Mouse (Mus musculus) myocyte (in vitro differentiated cells): ENCODE results near the gene Card14.

Source experiments
- CEBPB ChIP-seq: IDR thresholded peaks from 2 replicates; pipeline ENCODE4 v1.6.1; 2011; ENCODE audit warnings: mild to moderate bottlenecking, moderate library complexity; ENCODE audit not compliant: poor library complexity, insufficient read depth, severe bottlenecking
- MAX ChIP-seq: IDR thresholded peaks from one replicate; pipeline ENCODE4 v1.6.1; 2011; ENCODE audit warnings: low read depth, mild to moderate bottlenecking, control low read depth
- POLR2A ChIP-seq: IDR thresholded peaks from one replicate; pipeline ENCODE4 v1.6.1; 2011; ENCODE audit warnings: low read depth, mild to moderate bottlenecking, control low read depth, moderate library complexity; ENCODE audit not compliant: insufficient read length
- POLR2AphosphoS2 ChIP-seq: IDR thresholded peaks from one replicate; pipeline ENCODE4 v1.6.1; 2011; ENCODE audit warnings: low read depth, control low read depth; ENCODE audit not compliant: insufficient read length

DNA sequence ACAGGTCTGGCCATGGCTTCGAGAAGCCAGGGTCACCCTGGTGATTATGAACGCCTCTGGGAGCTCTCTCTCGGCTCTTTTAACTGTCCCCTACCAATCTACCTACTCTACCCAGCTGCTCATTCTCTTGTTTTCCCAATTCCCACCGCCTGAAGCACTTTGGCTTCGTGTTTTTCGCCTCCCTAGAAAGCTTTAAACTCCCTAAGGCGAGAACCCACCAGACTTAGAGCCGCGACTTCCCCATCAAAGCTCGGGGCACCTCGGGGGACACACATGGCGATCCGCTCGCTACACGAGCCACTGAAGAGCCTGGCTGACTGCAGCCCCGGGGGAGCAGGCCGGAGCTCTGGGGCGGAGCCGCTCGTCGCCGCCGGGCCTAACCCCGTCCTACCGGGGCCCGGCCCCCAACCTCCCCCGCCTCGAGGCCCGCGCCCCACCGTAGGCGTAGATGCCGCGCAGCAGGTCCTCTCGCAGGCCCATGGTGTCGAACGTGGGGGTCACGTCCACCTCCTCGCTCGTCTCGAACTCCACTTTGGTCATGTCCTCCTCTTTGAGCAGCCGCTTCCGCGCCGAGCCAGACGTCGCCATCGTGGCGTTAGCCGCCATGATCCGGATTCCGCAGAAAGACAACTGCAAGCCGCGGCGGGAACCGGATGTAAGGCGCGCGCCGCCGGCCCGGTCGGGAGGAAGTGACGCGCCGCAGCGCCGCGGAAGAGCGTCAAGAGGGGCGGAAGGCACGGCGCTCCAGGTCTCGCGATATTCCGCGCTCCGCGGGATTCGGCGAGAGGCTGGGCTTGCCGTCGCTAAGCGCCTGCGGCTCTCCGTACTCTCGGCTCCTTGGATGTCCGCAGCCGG lies 8.0 kb upstream of the Card14 start, which contains the start of gene Eif4a3:
- peak; percentile 60 for TF ChIP-seq POLR2A
- no peak for TF ChIP-seq CEBPB
- TF ChIP-seq POLR2AphosphoS2: peak; percentile 56
- TF ChIP-seq MAX: no peak
